ENCODE assay signal across 8 mouse cellular contexts in genomic region chr17:83276000-83276891, GRCm38 (mm10).
A peak's percentile ranks its signal among the peaks of the same experiment; 100 is the strongest.
DNase-seq lines count a peak whose midpoint lies in the region; ATAC-seq lines count a peak whose summit lies in the region.

No protein-coding gene starts in this region.

- no peaks in the 10 kb centered on the region for H3K9me3 ChIP-seq in hindbrain, embryonic 12.5 days (replicated peaks)

- no peaks in the 10 kb centered on the region for H3K36me3 ChIP-seq in hindbrain, embryonic 12.5 days

- peaks cover 10% of the 10 kb centered on the region; the same call in 1 of the 2 replicates for H3K27me3 ChIP-seq in hindbrain, embryonic 12.5 days

- H3K4me1 ChIP-seq in hindbrain, embryonic 12.5 days: peaks cover 36% of the 10 kb centered on the region

- peak; percentile 26 for DNase-seq in MEL-GATA-1-ER (ENCODE audit: extremely low read depth, low read depth)
- DNase-seq in cerebellum, adult 9-10 months: peak; percentile 28
- DNase-seq in frontal cortex, postnatal 25 days (ENCODE audit: low spot score in 2 of 2): peak; percentile 49
- peak; percentile 42 to 60 for DNase-seq in layer of hippocampus, postnatal 14 days (ENCODE audit: low spot score in 2 of 2)
- peak; percentile 83 for DNase-seq in lung, postnatal 25 days (ENCODE audit: low spot score)
- DNase-seq in ovary, postnatal 36 days (ENCODE audit: low spot score): peak; percentile 76
- peak; percentile 50 for DNase-seq in thymus, postnatal 25 days

- ATAC-seq in hindbrain, embryonic 12.5 days (ENCODE audit: low FRiP score): peak; percentile 83

- peak overlapping the region; percentile 58 for H3K4me2 ChIP-seq in hindbrain, embryonic 12.5 days (replicated peaks)

- H3K4me3 ChIP-seq in hindbrain, embryonic 12.5 days: peak overlapping the region; percentile 40

- peak overlapping the region; percentile 75 for H3K9ac ChIP-seq in hindbrain, embryonic 12.5 days

- WGBS in hindbrain, embryonic 12.5 days: 3% methylated on average over 63 of the region's 64 CpGs

- H3K27ac ChIP-seq in hindbrain, embryonic 12.5 days: peak overlapping the region; percentile 82

Comparison
In these comparisons a context has a peak if more than half of its experiments do, and no peak if none do; other contexts are left out.
1. Peak in every context shown above with its lines: DNase-seq, ATAC-seq, H3K4me3 ChIP-seq and H3K27ac ChIP-seq.
2. DNase-seq: peak in every context shown above with its lines; median percentile 83 in lung, postnatal 25 days; 76 in ovary, postnatal 36 days; 51 in layer of hippocampus, postnatal 14 days; 50 in thymus, postnatal 25 days; 49 in frontal cortex, postnatal 25 days; 28 in cerebellum, adult 9-10 months; 26 in MEL-GATA-1-ER.